Mouse (Mus musculus) heart, embryonic 10.5 days (tissue): ENCODE results near the gene Rere. TPM values are rescaled to one million over a fixed set of nuclear protein-coding genes. Genes with fewer than 3 reads are reported as not detected.

ENCODE experiments used
- DNase-seq: peaks from one replicate; pipeline ENCODE4 v3.0.0-alpha.2; 2017; ENCODE audit warnings: low spot score
- H3K27ac ChIP-seq: fragments of 300-500 bp; sonication (generic); 2 replicates; pipeline ENCODE4 v1.5.1; 2016; ENCODE audit warnings: mild to moderate bottlenecking
- H3K27me3 ChIP-seq: fragments of 300-500 bp; sonication (generic); 2 replicates; pipeline ENCODE4 v1.6.1; 2016; ENCODE audit warnings: mild to moderate bottlenecking; ENCODE audit not compliant: poor library complexity, insufficient read depth, severe bottlenecking
- H3K36me3 ChIP-seq: fragments of 300-500 bp; sonication (generic); 2 replicates; pipeline ENCODE4 v1.6.1; 2016; ENCODE audit warnings: mild to moderate bottlenecking, moderate library complexity
- H3K4me1 ChIP-seq: fragments of 300-500 bp; sonication (generic); 2 replicates; pipeline ENCODE4 v1.6.1; 2016; ENCODE audit warnings: mild to moderate bottlenecking
- H3K4me3 ChIP-seq: fragments of 300-500 bp; sonication (generic); 2 replicates; pipeline ENCODE4 v1.5.1; 2016; ENCODE audit warnings: mild to moderate bottlenecking, moderate library complexity
- H3K9me3 ChIP-seq: fragments of 300-500 bp; sonication (generic); 2 replicates; pipeline ENCODE4 v1.6.1; 2016; ENCODE audit warnings: mild to moderate bottlenecking, moderate library complexity
- WGBS: fragments of 180-500 bp; shearing (Covaris S2); methylation state at CpG from one replicate; pipeline ENCODE4 v1.1.7; 2016; 5-methylcytosine and 5-hydroxymethylcytosine counted together
- polyA plus RNA-seq: library from polyadenylated mRNA; unstranded; fragments of >200 nt; fragmentation: Nextera tagmentation; extraction: Ambion mirVana; gene quantifications from 2 replicates; pipeline ENCODE4 v1.2.1, GENCODE M21; 2016

Rere gene
- polyA plus RNA-seq, 1 experiment from 2014 or later, result 31.6 TPM

DNA sequence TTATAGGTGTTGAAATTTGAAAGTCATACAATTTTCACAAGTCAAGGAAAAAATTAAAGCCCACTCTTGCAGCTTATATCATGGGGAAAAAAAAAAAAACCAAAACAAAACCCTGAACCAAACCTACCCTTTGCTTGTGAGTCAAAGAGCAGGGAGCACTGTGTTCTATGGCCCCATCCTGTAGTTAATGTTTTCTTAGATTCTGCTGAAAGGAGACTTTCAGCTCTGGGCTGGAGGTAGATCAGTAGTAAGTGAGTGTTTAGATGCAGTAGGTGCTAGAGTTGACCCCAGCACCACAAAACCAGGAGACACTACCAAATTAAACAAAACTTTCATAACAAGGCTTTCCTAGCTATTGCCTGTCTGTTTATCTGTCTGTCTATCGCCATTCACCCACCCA, 133.3 kb downstream of the Rere start:
- WGBS, result 91% methylated on average over 1 of the region's 1 CpGs
- H3K36me3 ChIP-seq, result peaks cover 17% of the 10 kb centered on the region
- no peak overlapping the region for H3K27ac ChIP-seq
- no peak overlapping the region for H3K4me3 ChIP-seq
- no peaks in the 10 kb centered on the region for H3K27me3 ChIP-seq
- no peak for DNase-seq
- H3K9me3 ChIP-seq, result no peaks in the 10 kb centered on the region
- H3K4me1 ChIP-seq, result peaks cover 20% of the 10 kb centered on the region

DNA sequence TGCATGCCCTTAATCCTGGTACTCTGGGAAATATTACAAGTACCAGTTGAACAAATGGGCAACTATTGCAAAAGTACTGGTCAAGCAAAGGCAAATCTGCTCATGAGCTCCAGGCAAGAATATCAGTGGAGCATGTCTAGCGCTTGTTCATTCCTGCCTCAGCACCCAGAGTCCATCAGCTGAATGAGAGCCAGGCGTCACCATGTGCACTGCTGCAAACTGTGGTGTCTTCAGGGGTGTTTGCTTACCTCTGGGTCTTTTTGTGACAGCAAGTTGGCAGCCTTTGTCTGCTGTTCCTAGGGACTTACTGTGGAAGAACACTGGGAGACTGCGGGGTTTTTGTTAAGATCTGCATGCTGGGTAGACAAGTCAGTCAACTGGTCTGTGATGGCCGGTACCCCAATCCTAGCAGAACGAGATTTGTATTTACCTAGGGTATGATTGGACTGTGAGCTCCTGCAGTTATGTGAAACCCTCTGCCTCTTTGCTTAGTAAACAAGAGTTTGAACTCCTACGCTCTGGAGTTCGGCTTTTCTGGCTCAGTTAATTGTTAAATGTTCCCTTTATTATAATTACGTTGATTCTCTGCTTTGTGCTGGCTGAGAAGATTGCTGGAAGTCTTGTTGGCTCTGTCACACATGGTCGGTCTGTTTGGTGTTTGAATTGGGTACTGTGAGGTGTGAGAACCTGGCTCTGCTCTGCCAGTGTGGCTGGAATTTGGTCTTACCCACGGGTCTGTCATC, 134.0 kb downstream of the Rere start:
- Histone ChIP-seq H3K4me1 (peaks cover 16% of the 10 kb centered on the region), H3K27me3 (no peaks in the 10 kb centered on the region), H3K36me3 (peaks cover 17% of the 10 kb centered on the region), H3K27ac (no peak overlapping the region), H3K9me3 (no peaks in the 10 kb centered on the region), H3K4me3 (no peak overlapping the region)
- 89% methylated on average over 10 of the region's 10 CpGs for WGBS
- no peak for DNase-seq

DNA sequence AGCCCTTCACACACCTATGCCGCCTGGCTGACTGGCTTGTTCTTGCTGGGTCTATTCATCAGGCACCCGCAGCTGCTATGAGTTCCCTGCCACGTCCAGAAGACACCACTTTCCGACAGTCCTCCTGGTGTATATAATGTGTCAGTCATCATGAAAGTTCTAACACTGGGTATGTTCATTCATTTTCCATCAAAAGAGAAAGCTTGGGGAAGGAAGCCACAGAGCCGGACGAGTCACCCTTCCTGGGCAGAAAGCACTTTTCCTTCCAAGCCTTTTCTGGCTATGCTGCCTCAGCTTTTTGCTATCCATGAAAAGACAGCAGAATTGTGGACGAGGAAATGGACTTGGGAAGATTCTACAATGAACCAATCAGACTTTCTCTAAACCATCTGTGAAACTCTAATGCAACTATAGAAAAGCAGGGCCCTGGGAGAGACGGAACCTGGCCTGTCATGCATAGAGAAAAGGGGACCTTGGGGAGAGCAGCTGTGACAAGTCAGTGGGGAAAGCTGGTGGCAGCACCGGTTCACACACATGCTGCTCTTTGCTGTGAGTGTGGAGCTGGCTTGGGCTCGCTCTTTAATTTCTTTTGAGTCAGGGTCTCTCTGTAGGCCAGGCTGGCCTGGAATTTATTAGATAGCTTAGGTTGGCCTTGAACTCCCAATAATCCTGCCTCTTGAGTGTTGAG, 139.3 kb downstream of the Rere start:
- no peaks in the 10 kb centered on the region for H3K27me3 ChIP-seq
- DNase-seq, result no peak
- peaks cover 28% of the 10 kb centered on the region for H3K36me3 ChIP-seq
- H3K9me3 ChIP-seq, result no peaks in the 10 kb centered on the region
- no peak overlapping the region for H3K4me3 ChIP-seq
- peaks cover 5% of the 10 kb centered on the region for H3K4me1 ChIP-seq
- 84% methylated on average over 10 of the region's 10 CpGs for WGBS
- no peak overlapping the region for H3K27ac ChIP-seq

DNA sequence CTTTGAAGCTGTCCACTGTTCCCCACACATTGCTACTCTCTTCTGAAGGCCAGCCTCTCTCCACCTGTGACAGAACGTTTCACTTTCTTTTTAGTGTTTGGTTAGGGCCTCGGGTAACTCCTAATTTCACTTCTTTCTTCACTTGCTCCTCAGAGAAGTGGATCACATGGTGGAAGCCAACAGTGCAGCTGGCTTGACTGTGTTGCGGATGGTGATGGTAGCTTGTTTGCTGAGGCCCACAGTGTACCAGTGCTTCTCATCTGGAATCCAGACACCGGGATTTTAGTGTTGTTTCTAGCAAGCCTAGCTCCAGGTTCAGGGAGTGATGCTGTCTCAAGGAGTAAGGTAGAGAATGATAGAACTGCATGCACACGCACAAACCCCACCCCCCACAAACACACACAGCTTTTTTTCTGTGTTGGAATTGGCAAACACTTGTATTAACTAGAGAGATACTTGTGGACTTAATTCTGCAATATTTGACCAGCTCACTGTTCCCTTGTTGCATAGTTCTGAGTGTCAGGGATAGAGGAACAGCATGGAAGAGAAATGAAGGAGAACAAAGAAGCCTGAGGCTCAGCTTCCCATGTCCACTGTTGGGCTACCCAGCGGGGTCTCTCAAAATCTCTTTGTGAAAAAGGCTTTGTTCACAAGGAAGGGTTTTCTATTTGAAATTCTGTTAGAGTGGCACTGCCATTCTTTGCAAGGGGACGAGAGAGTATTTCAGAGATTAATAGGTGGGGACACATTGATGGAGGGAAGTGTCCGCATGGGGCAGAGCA, 144.8 kb downstream of the Rere start:
- H3K9me3 ChIP-seq, result no peaks in the 10 kb centered on the region
- peak; percentile 68 for DNase-seq
- 70% methylated on average over 8 of the region's 8 CpGs for WGBS
- no peak overlapping the region for H3K27ac ChIP-seq
- peaks cover 20% of the 10 kb centered on the region for H3K36me3 ChIP-seq
- peaks cover 41% of the 10 kb centered on the region for H3K4me1 ChIP-seq
- H3K4me3 ChIP-seq, result no peak overlapping the region
- no peaks in the 10 kb centered on the region for H3K27me3 ChIP-seq

DNA sequence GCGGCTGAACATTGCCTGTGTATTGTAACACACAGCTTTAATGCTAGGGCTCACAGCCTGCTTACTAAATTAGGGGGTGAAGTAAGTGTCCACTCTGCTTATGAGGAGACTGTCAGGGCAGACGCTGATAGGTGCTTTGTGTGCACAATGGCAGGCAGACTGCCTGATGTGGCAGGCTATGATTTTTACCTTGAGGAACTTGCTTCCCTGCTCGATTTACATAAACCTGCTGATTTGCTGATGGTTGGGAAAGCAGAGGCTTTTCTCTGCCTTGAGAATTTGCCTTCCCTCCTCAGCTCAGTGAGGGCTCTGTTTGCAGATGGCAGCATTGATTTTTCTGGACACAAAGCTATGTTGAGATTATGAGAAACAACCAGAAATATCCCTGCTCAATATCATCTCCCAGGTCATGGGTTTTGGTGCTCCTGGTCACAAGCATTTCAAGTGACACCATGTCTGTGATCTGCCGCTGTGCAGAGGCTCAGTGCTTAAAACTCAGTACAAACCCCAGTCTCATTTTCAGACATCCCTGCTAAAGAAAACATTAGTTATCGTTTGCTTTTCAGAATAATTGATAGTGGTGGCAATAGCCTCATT, 145.5 kb downstream of the Rere start:
- no peaks in the 10 kb centered on the region for H3K9me3 ChIP-seq
- H3K4me1 ChIP-seq, result peaks cover 47% of the 10 kb centered on the region
- DNase-seq, result peak; percentile 62
- 58% methylated on average over 5 of the region's 5 CpGs for WGBS
- no peak overlapping the region for H3K27ac ChIP-seq
- no peak overlapping the region for H3K4me3 ChIP-seq
- peaks cover 15% of the 10 kb centered on the region for H3K36me3 ChIP-seq
- H3K27me3 ChIP-seq, result no peaks in the 10 kb centered on the region

DNA sequence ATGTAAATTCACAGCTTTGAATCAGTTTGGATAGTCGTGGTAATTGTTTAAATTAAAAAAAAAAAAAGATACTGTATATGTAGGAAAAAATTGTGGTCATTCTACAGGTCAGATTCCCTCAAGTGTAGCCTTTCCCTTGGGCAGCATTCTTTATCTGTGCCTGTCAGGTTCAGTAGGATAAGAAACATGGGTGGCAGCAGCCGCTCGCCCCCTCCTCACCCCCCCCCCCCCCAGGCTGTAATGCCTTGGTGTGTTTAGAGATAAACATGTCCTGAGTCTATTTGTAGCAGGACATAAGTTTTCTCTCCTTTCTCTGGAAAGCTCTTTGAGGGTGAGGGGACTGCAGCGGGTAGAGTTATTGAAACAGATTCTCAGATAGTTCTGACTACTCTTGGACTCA, 147.3 kb downstream of the Rere start:
- peak; percentile 42 for DNase-seq
- Histone ChIP-seq H3K27me3 (no peaks in the 10 kb centered on the region), H3K4me3 (no peak overlapping the region), H3K36me3 (0 out of 2 replicates have a peak, but pooled peaks cover 6% of the 10 kb centered on the region), H3K9me3 (no peaks in the 10 kb centered on the region), H3K27ac (no peak overlapping the region), H3K4me1 (peaks cover 47% of the 10 kb centered on the region)
- WGBS, result 44% methylated on average over 4 of the region's 4 CpGs

DNA sequence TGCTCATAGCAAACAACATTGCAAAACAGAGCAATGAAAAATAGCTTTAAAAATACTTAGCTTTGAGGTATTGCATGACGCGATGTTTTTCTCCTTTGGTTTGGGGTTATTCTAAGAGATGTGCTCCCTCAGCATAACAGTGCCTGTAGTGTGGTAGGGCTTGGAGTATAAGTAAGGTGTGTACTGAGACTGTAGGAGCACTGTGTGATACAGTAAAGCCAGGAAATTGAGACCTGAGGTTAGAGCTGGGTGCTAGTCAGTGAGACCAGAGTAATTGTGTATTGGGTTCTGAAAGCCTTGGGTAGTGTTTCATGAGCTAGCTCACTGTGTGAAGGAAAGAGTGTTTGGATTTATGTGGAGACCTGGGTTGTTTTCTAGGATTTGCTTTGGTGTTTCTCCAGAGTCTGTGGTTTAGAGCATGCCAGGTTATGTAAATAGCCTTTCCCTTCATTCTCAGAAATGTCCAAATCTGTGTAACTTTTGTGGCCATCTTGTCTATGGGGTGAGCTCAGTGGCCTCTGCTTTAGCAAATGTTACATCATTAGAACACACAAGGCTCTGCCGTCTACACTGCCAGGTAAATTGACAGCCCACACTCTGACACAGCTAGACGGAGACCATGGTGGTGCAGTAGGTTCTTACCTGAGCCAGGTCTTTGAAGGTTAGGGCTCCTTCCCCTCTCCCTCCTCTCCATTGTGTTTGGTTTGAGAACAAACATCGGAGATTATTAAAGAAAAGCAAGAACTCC, 152.6 kb downstream of the Rere start:
- H3K9me3 ChIP-seq, result no peaks in the 10 kb centered on the region
- peak; percentile 35 for DNase-seq
- H3K27ac ChIP-seq, result no peak overlapping the region
- peaks cover 15% of the 10 kb centered on the region for H3K4me1 ChIP-seq
- H3K4me3 ChIP-seq, result no peak overlapping the region
- H3K36me3 ChIP-seq, result 0 out of 2 replicates have a peak, but pooled peaks cover 2% of the 10 kb centered on the region
- H3K27me3 ChIP-seq, result no peaks in the 10 kb centered on the region
- 92% methylated on average over 5 of the region's 5 CpGs for WGBS

DNA sequence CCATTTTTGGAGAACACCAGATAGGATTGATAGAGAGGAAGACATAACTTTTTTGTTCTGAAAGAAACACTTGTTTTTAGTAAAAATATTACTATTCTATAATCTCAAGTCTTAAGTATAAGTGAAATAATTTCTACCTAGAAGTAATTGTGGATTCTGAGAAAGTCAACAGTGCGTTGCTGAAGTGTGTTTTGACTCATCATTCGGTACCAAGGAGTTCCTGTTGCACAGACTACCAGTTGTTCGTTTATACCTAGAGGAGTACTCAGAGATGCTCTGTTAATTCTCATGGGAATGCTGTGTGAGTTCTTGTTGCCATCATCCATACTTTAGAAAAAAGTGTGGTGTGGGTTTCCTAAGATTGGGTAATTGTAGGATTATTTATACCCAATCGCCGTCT, 154.1 kb downstream of the Rere start:
- no peaks in the 10 kb centered on the region for H3K27me3 ChIP-seq
- 92% methylated on average over 5 of the region's 5 CpGs for WGBS
- DNase-seq, result no peak
- H3K9me3 ChIP-seq, result no peaks in the 10 kb centered on the region
- peaks cover 9% of the 10 kb centered on the region; the same call in 1 of the 2 replicates for H3K4me1 ChIP-seq
- no peak overlapping the region for H3K27ac ChIP-seq
- 0 out of 2 replicates have a peak, but pooled peaks cover 2% of the 10 kb centered on the region for H3K36me3 ChIP-seq
- H3K4me3 ChIP-seq, result no peak overlapping the region

DNA sequence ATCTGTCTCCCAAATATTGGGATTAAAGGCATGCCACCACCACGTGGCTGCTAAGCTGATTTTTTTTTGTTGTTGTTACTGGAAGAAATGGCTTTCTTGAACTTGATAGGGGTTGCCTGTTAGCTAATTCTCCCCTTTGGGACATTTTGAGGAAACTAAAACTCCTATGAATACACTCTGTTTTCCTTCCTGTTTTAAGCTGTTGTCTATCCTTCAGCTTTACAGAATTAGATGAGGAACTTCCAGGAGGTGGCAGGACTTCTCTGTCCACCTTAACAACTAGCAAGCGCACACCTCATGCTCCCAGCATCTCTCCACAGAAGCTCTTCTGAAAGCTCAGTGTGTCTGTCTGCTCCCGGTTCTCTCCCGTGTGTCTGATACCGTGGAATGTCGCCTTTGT, 157.2 kb downstream of the Rere start:
- DNase-seq, result no peak
- Histone ChIP-seq H3K36me3 (0 out of 2 replicates have a peak, but pooled peaks cover under 1% of the 10 kb centered on the region), H3K27ac (no peak overlapping the region), H3K27me3 (no peaks in the 10 kb centered on the region), H3K4me3 (no peak overlapping the region), H3K9me3 (no peaks in the 10 kb centered on the region), H3K4me1 (peaks cover 13% of the 10 kb centered on the region; the same call in 1 of the 2 replicates)
- 84% methylated on average over 6 of the region's 6 CpGs for WGBS

DNA sequence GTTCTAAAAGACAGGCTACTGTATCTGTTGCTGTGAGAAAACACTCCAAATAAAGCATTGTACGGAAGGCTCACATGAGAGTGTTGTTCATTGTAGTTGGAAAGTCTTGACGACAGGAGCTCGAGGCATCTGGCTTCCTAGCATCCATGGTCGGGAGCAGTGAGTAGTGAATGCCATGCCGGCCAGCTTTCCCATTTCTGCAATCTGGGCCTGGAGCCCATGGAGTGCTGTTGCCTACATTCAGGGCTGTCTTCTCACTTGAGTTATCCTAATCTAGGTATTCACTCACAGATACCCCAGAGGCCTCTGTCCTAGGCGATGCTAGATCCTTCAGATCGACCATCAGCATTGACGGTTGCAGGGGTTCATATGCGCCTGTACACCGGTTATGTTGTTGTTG, 160.5 kb downstream of the Rere start:
- WGBS, result 74% methylated on average over 10 of the region's 10 CpGs
- Histone ChIP-seq H3K9me3 (no peaks in the 10 kb centered on the region), H3K4me1 (peaks cover 44% of the 10 kb centered on the region)

DNA sequence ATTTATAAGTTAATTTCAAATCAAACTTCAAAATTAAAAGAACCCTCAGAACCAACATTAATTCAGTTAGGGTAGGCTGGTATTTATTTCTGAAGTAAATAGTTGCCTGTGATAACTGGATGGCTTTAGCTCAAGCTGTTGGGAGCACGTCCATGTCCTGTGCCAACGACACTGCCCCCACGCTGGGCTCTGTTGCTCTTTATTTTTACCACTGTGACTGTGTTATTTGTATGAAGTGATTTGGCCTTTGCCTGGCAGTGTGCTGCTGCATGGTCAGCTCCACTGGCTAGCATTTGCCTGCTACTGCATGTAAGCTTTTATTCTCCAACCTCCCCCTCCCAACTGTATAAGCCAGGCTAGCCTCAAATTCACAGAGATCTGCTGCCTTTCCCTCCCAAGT, 162.6 kb downstream of the Rere start:
- DNase-seq, result no peak
- Histone ChIP-seq H3K4me1 (peaks cover 61% of the 10 kb centered on the region), H3K4me3 (no peak overlapping the region), H3K27me3 (no peaks in the 10 kb centered on the region), H3K27ac (no peak overlapping the region), H3K9me3 (no peaks in the 10 kb centered on the region), H3K36me3 (0 out of 2 replicates have a peak, but pooled peaks cover 3% of the 10 kb centered on the region)
- WGBS, result 80% methylated on average over 3 of the region's 3 CpGs

More for the DNA sequence above, 160.5 kb downstream of the Rere start:
- Histone ChIP-seq H3K27ac (no peak overlapping the region), H3K27me3 (no peaks in the 10 kb centered on the region), H3K4me3 (no peak overlapping the region), H3K36me3 (0 out of 2 replicates have a peak, but pooled peaks cover 3% of the 10 kb centered on the region)
- no peak for DNase-seq

DNA sequence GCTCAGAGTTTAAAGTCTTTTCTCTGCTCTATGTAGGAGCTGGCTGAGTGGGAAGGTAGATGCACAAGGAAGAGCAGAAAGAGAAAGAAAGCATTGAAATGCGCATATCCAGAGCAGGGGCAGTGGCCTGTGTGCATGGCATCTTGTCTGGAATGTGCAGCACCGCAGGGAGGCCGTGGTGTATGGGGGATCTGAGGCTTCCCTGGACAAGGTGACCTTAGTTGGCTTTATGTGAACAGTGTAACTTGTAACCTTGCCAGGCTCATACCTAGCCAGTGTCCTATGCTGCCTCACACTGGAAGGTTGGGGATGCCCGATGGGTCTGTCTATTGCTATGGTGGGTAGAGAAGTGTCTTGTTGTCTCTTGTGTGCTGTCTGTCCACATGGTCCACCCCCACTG, 165.2 kb downstream of the Rere start:
- Histone ChIP-seq H3K27me3 (no peaks in the 10 kb centered on the region), H3K36me3 (0 out of 2 replicates have a peak, but pooled peaks cover 3% of the 10 kb centered on the region), H3K27ac (peak overlapping the region; percentile 77), H3K4me1 (peaks cover 66% of the 10 kb centered on the region), H3K9me3 (no peaks in the 10 kb centered on the region), H3K4me3 (no peak overlapping the region)
- 60% methylated on average over 4 of the region's 4 CpGs for WGBS
- no peak for DNase-seq
